Mouse (Mus musculus) G1E (cell line): Measurements from ENCODE around the gene Dhcr24. TPM values are rescaled to one million over a fixed set of nuclear protein-coding genes. Genes with fewer than 3 reads are reported as not detected.

ENCODE experiments used
- ATAC-seq: 2 replicates; pipeline ENCODE4 v1.8.0; 2016; ENCODE audit warnings: mild to moderate bottlenecking; ENCODE audit not compliant: insufficient number of reproducible peaks, poor library complexity, low FRiP score, severe bottlenecking; ENCODE audit errors: extremely low read depth
- DNase-seq: peaks from one replicate; pipeline ENCODE4 v3.0.0; 2012; ENCODE audit warnings: low spot score
- H3K27me3 ChIP-seq: 2 replicates; pipeline ENCODE4 v1.6.1; 2012; ENCODE audit warnings: mild to moderate bottlenecking, low read length, inconsistent platforms; ENCODE audit not compliant: insufficient read depth
- H3K36me3 ChIP-seq: replicated peaks from 2 replicates; pipeline ENCODE3; 2012; ENCODE audit warnings: mild to moderate bottlenecking, inconsistent platforms
- H3K4me1 ChIP-seq: 2 replicates; pipeline ENCODE4 v1.6.1; 2012; ENCODE audit warnings: low read depth, low read length, inconsistent platforms, mixed read lengths; ENCODE audit not compliant: insufficient read depth
- H3K4me3 ChIP-seq: 2 replicates; pipeline ENCODE4 v1.5.1; 2012; ENCODE audit warnings: low read depth, mild to moderate bottlenecking, inconsistent platforms, low read length, moderate library complexity, mixed read lengths
- H3K9me3 ChIP-seq: replicated peaks from 2 replicates; pipeline ENCODE4 v1.6.1; 2012; ENCODE audit warnings: inconsistent platforms
- CTCF ChIP-seq: IDR thresholded peaks from 2 replicates; pipeline ENCODE4 v1.5.1; 2012; ENCODE audit warnings: low read depth, low read length, inconsistent platforms, mixed read lengths
- GATA1 ChIP-seq: IDR thresholded peaks from 2 replicates; pipeline ENCODE4 v1.6.1; 2012; ENCODE audit warnings: borderline replicate concordance, low read length, inconsistent platforms, mixed read lengths
- GATA2 ChIP-seq: IDR thresholded peaks from 2 replicates; pipeline ENCODE4 v1.6.1; 2012; ENCODE audit warnings: low read depth, low read length, inconsistent platforms, borderline replicate concordance
- POLR2AphosphoS5 ChIP-seq: IDR thresholded peaks from 2 replicates; pipeline ENCODE4 v1.6.1; 2012; ENCODE audit warnings: low read depth, low read length, inconsistent platforms; ENCODE audit not compliant: insufficient replicate concordance
- TAL1 ChIP-seq: conservative IDR thresholded peaks from 2 replicates; pipeline ENCODE4 v1.6.1; 2012; ENCODE audit warnings: low read depth, low read length, inconsistent platforms, mixed read lengths
- polyA plus RNA-seq: library from polyadenylated mRNA; stranded (reverse); fragments of >175 nt; gene quantifications from 2 replicates; pipeline ENCODE4 v1.2.3, GENCODE M21; 2012
- total RNA-seq, 2 experiments: library from RNA; stranded (forward) in 1 of 2; stranded (reverse) in 1 of 2; fragments of 200-1000 nt in 1 of 2; fragments of >200 nt in 1 of 2; fragmentation: Nextera tagmentation in 1 of 2; gene quantifications; 2 replicates each; pipeline ENCODE4 v1.2.3; 2014 to 2017

Dhcr24 gene
- 15.4 and 15.9 TPM in 2 replicates for total RNA-seq (2014; fragmentation: Nextera tagmentation)
- 29.6 and 33.2 TPM in 2 replicates for total RNA-seq (2017)
- 37.9 and 43.4 TPM in 2 replicates for polyA plus RNA-seq

- H3K27me3 ChIP-seq = peaks cover 4% of the 10 kb centered on the region; the same call in 1 of the 2 replicates
- DNase-seq = peak; percentile 99
- peak within 1 kb of the TSS; percentile 89 for H3K4me3 ChIP-seq
- H3K36me3 ChIP-seq = peaks cover 41% of the 10 kb centered on the region
- peak; percentile 88 for ATAC-seq
- TF ChIP-seq GATA1 (no peak), POLR2AphosphoS5 (no peak), GATA2 (no peak), TAL1 (no peak), CTCF (no peak)
- H3K9me3 ChIP-seq = no peaks in the 10 kb centered on the region
- peaks cover 47% of the 10 kb centered on the region for H3K4me1 ChIP-seq
Measured at GRCm38 (mm10) chr4:106560846-106561781, at the start of gene Dhcr24. Dhcr24 (plus strand) TSS chr4:106561038.

- Histone ChIP-seq H3K9me3 (no peaks in the 10 kb centered on the region), H3K36me3 (no peaks in the 10 kb centered on the region), H3K27me3 (peaks cover 14% of the 10 kb centered on the region), H3K4me1 (no peaks in the 10 kb centered on the region), H3K4me3 (no peak overlapping the region)
- TF ChIP-seq GATA2 (no peak), CTCF (no peak), GATA1 (no peak), POLR2AphosphoS5 (no peak), TAL1 (no peak)
- ATAC-seq (no peak), DNase-seq (no peak)
Measured at GRCm38 (mm10) chr4:106514606-106515005, 46.2 kb upstream of the Dhcr24 start.

DNA sequence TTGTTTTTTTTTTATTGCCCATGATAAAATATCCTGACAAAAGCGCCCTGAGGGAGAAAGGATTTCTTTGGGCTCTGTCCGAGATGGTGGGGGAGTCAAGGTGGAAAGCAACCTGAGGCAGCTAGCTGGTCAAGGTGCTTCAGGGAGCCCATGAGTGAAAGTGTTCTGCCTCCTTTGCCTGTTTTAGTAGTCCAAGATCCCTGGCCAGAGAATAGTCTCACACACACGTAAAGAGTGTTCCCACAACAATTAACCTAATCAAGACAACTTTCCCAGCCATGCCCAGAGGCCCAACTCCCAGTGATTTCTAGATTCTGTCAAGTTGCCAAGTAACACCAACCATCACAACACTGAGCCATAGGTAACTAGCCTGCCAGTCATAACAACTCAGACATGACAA, 38.3 kb upstream of the Dhcr24 start:
- Histone ChIP-seq H3K4me3 (no peak overlapping the region), H3K36me3 (no peaks in the 10 kb centered on the region), H3K9me3 (no peaks in the 10 kb centered on the region), H3K27me3 (peaks cover 16% of the 10 kb centered on the region), H3K4me1 (no peaks in the 10 kb centered on the region)
- no peak for TF ChIP-seq GATA1
- TF ChIP-seq GATA2 = no peak
- no peak for TF ChIP-seq CTCF
- no peak for TF ChIP-seq TAL1
- no peak for TF ChIP-seq POLR2AphosphoS5
- ATAC-seq = no peak
- DNase-seq = no peak

- Histone ChIP-seq H3K4me1 (no peaks in the 10 kb centered on the region), H3K4me3 (no peak overlapping the region), H3K36me3 (no peaks in the 10 kb centered on the region), H3K27me3 (peaks cover 18% of the 10 kb centered on the region), H3K9me3 (no peaks in the 10 kb centered on the region)
- DNase-seq = no peak
- TF ChIP-seq CTCF = no peak
- no peak for ATAC-seq
Measured at GRCm38 (mm10) chr4:106524131-106524530, 36.7 kb upstream of the Dhcr24 start.

GRCm38 (mm10) chr4:106525001-106525400, 35.8 kb upstream of the Dhcr24 start:
- DNase-seq (no peak), ATAC-seq (no peak)
- no peak overlapping the region for H3K4me3 ChIP-seq
- H3K27me3 ChIP-seq = peaks cover 18% of the 10 kb centered on the region
- no peak for TF ChIP-seq GATA1
- TF ChIP-seq GATA2 = no peak
- no peak for TF ChIP-seq POLR2AphosphoS5
- no peak for TF ChIP-seq TAL1
- no peak for TF ChIP-seq CTCF
- no peaks in the 10 kb centered on the region for H3K36me3 ChIP-seq
- peaks cover 5% of the 10 kb centered on the region; the same call in 1 of the 2 replicates for H3K4me1 ChIP-seq
- H3K9me3 ChIP-seq = no peaks in the 10 kb centered on the region

DNA sequence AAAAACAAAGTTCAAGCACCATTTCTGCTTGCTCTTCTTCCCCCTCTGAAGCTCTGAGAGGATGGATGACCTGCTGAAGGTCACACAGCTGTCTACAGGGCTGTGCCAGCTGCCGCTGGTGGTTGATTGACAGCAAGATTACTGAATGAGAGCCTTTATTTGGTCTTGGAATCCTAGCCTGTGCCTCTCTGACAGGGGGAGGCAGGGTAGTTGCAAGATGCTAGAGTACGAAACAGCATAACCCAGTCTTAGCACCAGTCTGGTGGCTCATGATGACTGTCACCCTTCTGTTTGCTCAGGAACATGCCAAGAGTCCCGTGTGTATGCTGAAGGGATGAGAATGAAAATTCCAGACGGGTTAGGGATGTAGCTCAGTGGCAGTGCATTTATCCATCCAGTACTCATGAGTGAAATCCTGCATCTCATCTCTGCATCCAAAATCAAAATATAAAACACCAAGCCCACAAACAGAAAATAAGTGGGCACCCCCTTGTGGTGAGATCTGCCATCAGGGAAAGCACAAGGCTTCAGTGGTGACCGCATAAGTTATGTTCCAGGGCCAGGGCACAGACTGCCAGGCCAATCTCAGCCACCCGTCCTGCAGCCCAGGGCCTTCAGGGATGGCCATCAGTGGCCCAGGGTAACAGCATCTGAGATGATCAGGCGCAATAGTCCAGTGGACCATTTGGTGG, 32.8 kb upstream of the Dhcr24 start:
- ATAC-seq = no peak
- peaks cover 14% of the 10 kb centered on the region for H3K27me3 ChIP-seq
- TF ChIP-seq POLR2AphosphoS5 (no peak), GATA2 (no peak)
- no peak for DNase-seq
- H3K4me3 ChIP-seq = no peak overlapping the region
- peaks cover 6% of the 10 kb centered on the region; the same call in 1 of the 2 replicates for H3K4me1 ChIP-seq
- no peaks in the 10 kb centered on the region for H3K36me3 ChIP-seq
- H3K9me3 ChIP-seq = no peaks in the 10 kb centered on the region
